Mouse (Mus musculus) midbrain, postnatal 0 days (tissue): ENCODE results near the gene Armh1. TPM values are rescaled to one million over a fixed set of nuclear protein-coding genes. Genes with fewer than 3 reads are reported as not detected.

ENCODE experiments used
- ATAC-seq: fragments of 200-750 bp; cut with Nextera tagmentation; 2 replicates; pipeline ENCODE4 v1.8.0; 2017; ENCODE audit warnings: moderate number of reproducible peaks, mild to moderate bottlenecking, moderate TSS enrichment, moderate library complexity; ENCODE audit not compliant: low FRiP score
- DNase-seq: peaks from one replicate; pipeline ENCODE4 v3.0.0-alpha.2; 2015; ENCODE audit warnings: low spot score
- H3K27ac ChIP-seq: fragments of 300-500 bp; sonication (generic); 2 replicates; pipeline ENCODE4 v1.5.1; 2014; ENCODE audit warnings: low read depth, mild to moderate bottlenecking, low read length, mixed read lengths
- H3K27me3 ChIP-seq: fragments of 300-500 bp; sonication (generic); 2 replicates; pipeline ENCODE4 v1.6.1; 2014; ENCODE audit warnings: low read length, control low read depth, mixed read lengths; ENCODE audit not compliant: insufficient read depth
- H3K36me3 ChIP-seq: fragments of 300-500 bp; sonication (generic); 2 replicates; pipeline ENCODE4 v1.6.1; 2014; ENCODE audit warnings: low read length, control low read depth, mixed read lengths; ENCODE audit not compliant: insufficient read depth
- H3K4me1 ChIP-seq: fragments of 300-500 bp; sonication (generic); 2 replicates; pipeline ENCODE4 v1.6.1; 2014; ENCODE audit warnings: mild to moderate bottlenecking, control low read depth, antibody characterized with exemption, low read length, mixed read lengths; ENCODE audit not compliant: insufficient read depth
- H3K4me2 ChIP-seq: fragments of 300-500 bp; sonication (generic); 2 replicates; pipeline ENCODE4 v1.6.1; 2014; ENCODE audit warnings: low read depth, mild to moderate bottlenecking, low read length, mixed read lengths; ENCODE audit not compliant: poor library complexity, severe bottlenecking
- H3K4me3 ChIP-seq: fragments of 300-500 bp; sonication (generic); 2 replicates; pipeline ENCODE4 v1.5.1; 2014; ENCODE audit warnings: low read depth, mild to moderate bottlenecking, low read length, moderate library complexity
- H3K9ac ChIP-seq: fragments of 300-500 bp; sonication (generic); replicated peaks from 2 replicates; pipeline ENCODE4 v1.6.1; 2014; ENCODE audit warnings: mild to moderate bottlenecking, low read length, moderate library complexity, mixed read lengths; ENCODE audit not compliant: poor library complexity, severe bottlenecking
- H3K9me3 ChIP-seq: fragments of 300-500 bp; sonication (generic); 2 replicates; pipeline ENCODE4 v1.6.1; 2016; ENCODE audit warnings: low read length, control low read depth
- CTCF ChIP-seq: IDR thresholded peaks from 2 replicates; pipeline ENCODE4 v1.5.1; 2016; ENCODE audit warnings: antibody characterized with exemption, mild to moderate bottlenecking
- WGBS: fragments of 180-500 bp; shearing (Covaris S2); extraction: QIAGEN DNeasy Blood & Tissue Kit; methylation state at CpG from one replicate; pipeline ENCODE4 v1.1.7; 2014; 5-methylcytosine and 5-hydroxymethylcytosine counted together
- polyA plus RNA-seq: library from polyadenylated mRNA; unstranded; fragments of >200 nt; fragmentation: Nextera tagmentation; extraction: Ambion mirVana; gene quantifications from 2 replicates; pipeline ENCODE4 v1.2.1, GENCODE M21; 2015
- total RNA-seq: library from RNA; depleted of rRNA; stranded (reverse); fragments of >200 nt; gene quantifications from 2 replicates; pipeline ENCODE4 v1.2.3, GENCODE M21; 2014; rRNA removed

Armh1 gene
- total RNA-seq (1.8 and 3.1 TPM in 2 replicates), polyA plus RNA-seq (2.5 and 2.6 TPM in 2 replicates)

GRCm38 (mm10) chr4:117251801-117252316, at the start of gene Armh1, which contains the start of gene Tmem53:
Armh1 (minus strand) TSS chr4:117252125.
Tmem53 (plus strand) TSS chr4:117251951.
- Histone ChIP-seq H3K4me1 (no peaks in the 10 kb centered on the region), H3K9ac (peak within 1 kb of the TSS; percentile 86), H3K27me3 (no peaks in the 10 kb centered on the region), H3K27ac (peak within 1 kb of the TSS; percentile 72), H3K4me3 (peak within 1 kb of the TSS; percentile 65), H3K4me2 (peak within 1 kb of the TSS; percentile 81), H3K9me3 (no peaks in the 10 kb centered on the region), H3K36me3 (no peaks in the 10 kb centered on the region)
- WGBS: under 1% methylated on average over 39 of the region's 43 CpGs
- peak; percentile 94 for ATAC-seq
- DNase-seq: peak; percentile 91
- no peak for TF ChIP-seq CTCF

GRCm38 (mm10) chr4:117299921-117300320, 48.0 kb upstream of the Armh1 start:
- Histone ChIP-seq H3K4me1 (no peaks in the 10 kb centered on the region; the same call in 1 of the 2 replicates), H3K9ac (no peak overlapping the region), H3K27me3 (peaks cover 25% of the 10 kb centered on the region), H3K4me2 (no peak overlapping the region), H3K4me3 (no peak overlapping the region), H3K27ac (no peak overlapping the region), H3K9me3 (no peaks in the 10 kb centered on the region), H3K36me3 (no peaks in the 10 kb centered on the region)
- DNase-seq: no peak
- ATAC-seq: no peak
- WGBS: 68% methylated on average over 10 of the region's 10 CpGs
- no peak for TF ChIP-seq CTCF

GRCm38 (mm10) chr4:117297819-117298218, 45.9 kb upstream of the Armh1 start:
- Histone ChIP-seq H3K27me3 (peaks cover 13% of the 10 kb centered on the region), H3K9me3 (no peaks in the 10 kb centered on the region), H3K27ac (no peak overlapping the region), H3K4me1 (no peaks in the 10 kb centered on the region), H3K4me3 (no peak overlapping the region), H3K4me2 (no peak overlapping the region), H3K9ac (no peak overlapping the region), H3K36me3 (no peaks in the 10 kb centered on the region)
- WGBS: 81% methylated on average over 9 of the region's 9 CpGs
- no peak for TF ChIP-seq CTCF
- ATAC-seq: no peak
- DNase-seq: no peak

GRCm38 (mm10) chr4:117296849-117297593, 45.1 kb upstream of the Armh1 start:
- no peak overlapping the region; the same call in 1 of the 2 replicates for H3K9ac ChIP-seq
- H3K27me3 ChIP-seq: peaks cover 5% of the 10 kb centered on the region; the same call in 1 of the 2 replicates
- H3K4me3 ChIP-seq: no peak overlapping the region
- H3K27ac ChIP-seq: no peak overlapping the region
- no peak for ATAC-seq
- no peaks in the 10 kb centered on the region for H3K4me1 ChIP-seq
- H3K9me3 ChIP-seq: no peaks in the 10 kb centered on the region
- no peaks in the 10 kb centered on the region for H3K36me3 ChIP-seq
- DNase-seq: no peak
- 55% methylated on average over 19 of the region's 19 CpGs for WGBS
- no peak overlapping the region for H3K4me2 ChIP-seq
- no peak for TF ChIP-seq CTCF

GRCm38 (mm10) chr4:117291696-117292095, 39.8 kb upstream of the Armh1 start:
- Histone ChIP-seq H3K36me3 (peaks cover 1% of the 10 kb centered on the region; the same call in 1 of the 2 replicates), H3K9me3 (no peaks in the 10 kb centered on the region), H3K27me3 (no peaks in the 10 kb centered on the region; the same call in 1 of the 2 replicates), H3K9ac (no peak overlapping the region), H3K27ac (no peak overlapping the region), H3K4me1 (no peaks in the 10 kb centered on the region), H3K4me3 (no peak overlapping the region), H3K4me2 (no peak overlapping the region)
- WGBS: 88% methylated on average over 2 of the region's 2 CpGs
- TF ChIP-seq CTCF: no peak
- DNase-seq (no peak), ATAC-seq (no peak)
